Mouse (Mus musculus) G1E-ER4 (cell line): ENCODE measurements around the gene Ppwd1. TPM values are rescaled to one million over a fixed set of nuclear protein-coding genes. Genes with fewer than 3 reads are reported as not detected.

ENCODE experiments used
- GATA1 ChIP-seq: IDR thresholded peaks from one replicate; pipeline ENCODE4 v1.8.0; 2012; ENCODE audit warnings: low read length, inconsistent platforms
- polyA plus RNA-seq: library from polyadenylated mRNA; stranded (reverse); fragments of >175 nt; gene quantifications from 2 replicates; pipeline ENCODE4 v1.2.3, GENCODE M21; 2012

The Ppwd1 gene
- polyA plus RNA-seq = 8.4 and 8.8 TPM in 2 replicates

GRCm38 (mm10) chr13:104228384-104229066, at the start of gene Ppwd1, which contains the start of gene Cenpk:
TSS of gene Ppwd1 (minus strand) at chr13:104228843.
TSS of gene Cenpk (plus strand) at chr13:104228611.
- TF ChIP-seq GATA1 = no peak

GRCm38 (mm10) chr13:104258997-104259396, 30.4 kb upstream of the Ppwd1 start:
- TF ChIP-seq GATA1 = no peak

GRCm38 (mm10) chr13:104229181-104229580, 538 bp upstream of the Ppwd1 start:
- TF ChIP-seq GATA1 = no peak

- TF ChIP-seq GATA1 = no peak
Measured at GRCm38 (mm10) chr13:104227478-104227877, 1.2 kb downstream of the Ppwd1 start.

DNA sequence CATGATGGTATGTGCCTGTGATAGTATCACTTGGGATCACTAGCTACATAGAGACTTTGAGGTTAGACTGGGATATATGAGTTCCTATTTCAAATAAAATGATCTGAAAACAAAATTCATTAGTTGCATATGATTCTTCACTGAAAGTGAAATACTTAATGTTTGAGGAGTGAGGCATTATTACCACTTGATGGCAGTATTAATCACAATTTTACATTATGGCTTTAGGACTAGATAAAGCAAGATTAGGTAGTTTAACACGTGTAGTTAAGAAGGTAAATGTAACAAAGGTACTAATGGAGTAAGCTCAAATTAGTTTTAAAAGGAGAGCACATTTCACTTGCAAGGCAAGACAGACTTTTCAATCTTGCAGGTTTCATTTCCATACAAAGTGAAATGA, 24.3 kb downstream of the Ppwd1 start:
- TF ChIP-seq GATA1 = no peak

DNA sequence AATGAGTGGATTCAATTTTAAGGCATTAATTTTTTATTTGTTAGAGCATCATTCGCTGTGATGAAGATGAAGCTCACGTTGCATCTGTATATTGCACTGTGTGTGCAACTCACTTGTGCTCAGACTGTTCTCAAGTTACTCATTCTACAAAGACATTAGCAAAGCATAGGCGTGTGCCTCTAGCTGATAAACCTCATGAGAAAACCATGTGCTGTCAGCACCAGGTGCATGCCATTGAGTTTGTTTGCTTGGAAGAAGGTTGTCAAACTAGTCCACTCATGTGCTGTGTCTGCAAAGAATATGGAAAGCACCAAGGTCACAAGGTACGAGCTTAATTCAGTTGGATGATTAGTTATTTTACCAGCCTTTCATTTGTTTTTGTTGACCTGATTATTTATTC, 41.3 kb downstream of the Ppwd1 start:
- TF ChIP-seq GATA1 = no peak

DNA sequence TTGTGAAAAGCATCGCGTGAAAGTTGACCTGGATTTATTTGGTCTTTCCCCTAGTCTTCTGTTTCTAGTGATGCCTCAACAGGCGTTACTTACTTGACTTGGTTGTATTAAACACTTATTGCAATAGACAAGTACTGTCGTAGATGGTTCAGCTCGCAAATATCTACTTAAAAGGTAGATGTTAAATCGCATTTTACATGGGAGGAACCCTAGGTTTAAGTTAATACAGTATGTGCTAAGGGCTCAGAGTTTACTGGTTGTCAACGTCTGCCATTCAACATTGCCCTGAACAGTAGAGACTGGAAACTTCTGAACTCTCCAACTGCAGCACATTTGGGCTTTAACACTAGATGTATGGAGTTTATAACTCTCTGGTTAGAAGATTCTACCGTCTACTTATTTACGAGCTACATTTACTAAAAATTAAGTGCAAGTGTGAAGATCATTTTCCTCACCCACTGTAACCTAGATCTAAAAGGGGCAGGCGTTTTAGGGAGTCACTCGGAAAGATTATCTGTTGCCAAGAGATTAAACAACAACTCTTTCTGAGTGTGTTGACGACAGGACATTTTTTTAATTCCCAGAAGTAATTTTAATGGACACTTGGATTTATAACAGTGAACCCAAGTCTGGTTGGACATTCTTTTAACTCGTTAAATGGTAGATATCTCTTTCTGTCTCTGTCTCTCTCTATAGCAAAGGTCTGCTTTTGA, 49.3 kb downstream of the Ppwd1 start:
- TF ChIP-seq GATA1 = no peak

DNA sequence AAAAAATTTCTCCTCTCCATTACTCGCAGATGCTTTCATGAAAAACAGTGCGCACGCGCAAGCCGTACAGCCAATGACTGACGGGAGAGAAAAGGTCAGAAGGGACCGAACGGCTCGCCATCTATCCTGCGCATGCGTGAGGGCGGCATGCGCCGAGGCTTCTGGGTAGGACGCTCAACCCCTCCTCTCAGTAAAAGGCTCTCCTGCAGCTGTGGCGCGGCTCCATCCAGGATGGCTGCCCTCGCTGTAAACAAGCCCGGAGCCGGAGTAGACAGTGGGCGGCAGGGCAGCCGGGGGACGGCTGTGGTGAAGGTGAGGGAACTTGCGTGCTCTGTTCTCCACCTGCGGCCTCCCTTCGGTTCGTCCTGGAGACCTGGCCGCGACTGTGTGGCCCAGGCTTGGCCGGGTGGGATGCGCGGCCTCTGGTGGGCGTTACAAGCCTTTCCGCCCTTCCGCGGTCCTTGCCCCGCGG, 50.0 kb downstream of the Ppwd1 start, which contains the start of gene Trim23:
Trim23 (plus strand) TSS at position 148 of the 472 bp plus-strand sequence.
- no peak for TF ChIP-seq GATA1

DNA sequence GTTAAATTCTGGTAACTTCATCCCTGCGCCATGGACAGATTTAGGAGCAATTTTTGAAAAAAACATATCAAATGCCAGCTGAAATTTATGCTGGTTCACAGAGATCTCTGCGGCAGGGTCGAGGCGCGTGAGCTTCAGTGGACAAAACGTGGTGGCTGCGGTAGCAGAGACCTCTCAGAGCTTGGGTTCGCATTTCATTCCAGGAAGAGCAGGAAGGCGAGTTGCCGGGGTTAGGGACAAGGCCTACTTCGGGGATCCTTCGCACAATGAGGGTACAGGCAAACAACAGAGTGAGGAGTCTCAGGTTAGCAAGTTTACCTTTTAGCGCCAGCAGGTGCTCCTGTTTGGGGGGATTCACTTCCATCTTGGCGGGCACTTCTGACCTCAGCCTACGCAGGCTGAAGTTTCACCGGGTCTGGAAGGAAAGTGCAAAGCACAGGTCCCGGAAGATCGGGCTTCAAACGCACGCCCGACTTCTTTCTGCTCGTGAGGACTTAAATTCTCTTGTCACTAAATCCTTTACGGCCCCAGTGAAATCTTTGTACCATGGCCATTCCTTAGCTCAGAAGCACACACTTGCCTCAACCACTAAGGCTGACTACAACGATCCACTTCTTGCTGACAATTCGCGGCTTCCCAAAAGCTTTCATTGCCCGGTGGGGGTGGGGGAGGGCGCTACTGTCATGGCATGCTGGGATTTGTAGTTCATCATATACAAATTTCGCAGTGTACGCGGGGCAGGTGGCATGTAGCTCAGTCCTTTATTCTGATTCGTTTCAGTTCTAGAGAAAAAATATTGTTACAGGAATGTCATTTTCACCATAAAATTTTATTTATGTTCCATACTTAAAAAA, 50.6 kb downstream of the Ppwd1 start, which contains the start of gene Trappc13:
Trappc13 (minus strand) TSS at position 674 of the 854 bp plus-strand sequence.
- TF ChIP-seq GATA1 = no peak

DNA sequence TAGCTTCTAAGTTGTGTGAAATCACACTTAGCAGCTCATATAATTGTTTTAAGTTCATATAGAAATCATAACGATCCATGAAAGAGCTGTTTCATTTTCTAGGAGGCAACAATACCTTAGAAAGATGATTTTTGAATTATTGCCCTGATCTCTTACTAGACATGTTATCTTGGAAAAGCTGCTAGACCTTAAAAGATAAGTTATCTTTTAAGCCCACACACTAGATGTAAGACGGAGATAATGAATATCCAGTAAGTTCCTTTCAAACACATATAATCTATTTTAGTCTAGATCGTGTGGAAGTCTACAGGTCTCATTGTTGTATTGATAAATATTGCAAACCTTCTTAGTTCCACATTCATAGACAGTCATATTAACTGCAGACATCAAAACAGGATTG, 51.8 kb downstream of the Ppwd1 start:
- peak; percentile 9 for TF ChIP-seq GATA1

GRCm38 (mm10) chr13:104172498-104172897, 56.1 kb downstream of the Ppwd1 start:
- TF ChIP-seq GATA1 = no peak

- no peak for TF ChIP-seq GATA1
Measured at GRCm38 (mm10) chr13:104171711-104172110, 56.9 kb downstream of the Ppwd1 start.

GRCm38 (mm10) chr13:104155686-104156085, 73.0 kb downstream of the Ppwd1 start:
- no peak for TF ChIP-seq GATA1

Other genes starting within 250 kb of the Ppwd1 start
- gene Nln, start 119.2 kb downstream of the Ppwd1 start, polyA plus RNA-seq = 14.3 and 24.1 TPM in 2 replicates
- 0.04 TPM in 1 of 2 replicates, not detected in the other for gene Sgtb, start 119.1 kb downstream of the Ppwd1 start, polyA plus RNA-seq
- gene Trappc13, start 50.4 kb downstream of the Ppwd1 start, polyA plus RNA-seq = 1.4 and 3.3 TPM in 2 replicates
- 1.2 and 2.2 TPM in 2 replicates for gene Trim23, start 50.0 kb downstream of the Ppwd1 start, polyA plus RNA-seq
- gene Cenpk, start 232 bp downstream of the Ppwd1 start, polyA plus RNA-seq = 0.52 and 1.0 TPM in 2 replicates
- 0.13 and 0.16 TPM in 2 replicates for gene Adamts6, start 59.0 kb upstream of the Ppwd1 start, polyA plus RNA-seq